Mouse (Mus musculus) liver, postnatal 0 days (tissue): ENCODE results near the gene Wwox. TPM values are rescaled to one million over a fixed set of nuclear protein-coding genes. Genes with fewer than 3 reads are reported as not detected.

Experiments used
- ATAC-seq: fragments of 200-750 bp; cut with Nextera tagmentation; 2 replicates; pipeline ENCODE4 v1.8.0; 2017; ENCODE audit warnings: mild to moderate bottlenecking, moderate library complexity
- DNase-seq: peaks from one replicate; pipeline ENCODE4 v3.0.0-alpha.2; 2016
- H3K27ac ChIP-seq: fragments of 300-500 bp; sonication (generic); 2 replicates; pipeline ENCODE4 v1.5.1; 2014; ENCODE audit warnings: antibody characterized with exemption, moderate library complexity, mild to moderate bottlenecking, low read depth
- H3K27me3 ChIP-seq: fragments of 300-500 bp; sonication (generic); 2 replicates; pipeline ENCODE4 v1.6.1; 2014; ENCODE audit warnings: low read length, control low read depth, mixed read lengths; ENCODE audit not compliant: insufficient read depth
- H3K36me3 ChIP-seq: fragments of 300-500 bp; sonication (generic); replicated peaks from 2 replicates; pipeline ENCODE4 v1.6.1; 2014; ENCODE audit warnings: mild to moderate bottlenecking, control low read depth, low read length, moderate library complexity, mixed read lengths; ENCODE audit not compliant: insufficient read depth
- H3K4me1 ChIP-seq: fragments of 300-500 bp; sonication (generic); 2 replicates; pipeline ENCODE4 v1.6.1; 2014; ENCODE audit warnings: antibody characterized with exemption, mild to moderate bottlenecking, control low read depth; ENCODE audit not compliant: insufficient read depth
- H3K4me2 ChIP-seq: fragments of 300-500 bp; sonication (generic); 2 replicates; pipeline ENCODE4 v1.6.1; 2014; ENCODE audit warnings: low read depth, mild to moderate bottlenecking, low read length, moderate library complexity, mixed read lengths
- H3K4me3 ChIP-seq: fragments of 300-500 bp; sonication (generic); 2 replicates; pipeline ENCODE4 v1.5.1; 2014; ENCODE audit warnings: low read depth, low read length
- H3K9ac ChIP-seq: fragments of 300-500 bp; sonication (generic); replicated peaks from 2 replicates; pipeline ENCODE4 v1.6.1; 2014; ENCODE audit warnings: mild to moderate bottlenecking, moderate library complexity
- H3K9me3 ChIP-seq: fragments of 300-500 bp; sonication (generic); 2 replicates; pipeline ENCODE4 v1.6.1; 2016; ENCODE audit warnings: mild to moderate bottlenecking, control low read depth, low read length, mixed read lengths
- CTCF ChIP-seq: sonication (generic); IDR thresholded peaks from 2 replicates; pipeline ENCODE4 v1.5.1; 2016; ENCODE audit warnings: antibody characterized with exemption, low read depth
- EP300 ChIP-seq: IDR thresholded peaks from 2 replicates; pipeline ENCODE4 v1.6.1; 2016; ENCODE audit warnings: antibody characterized with exemption, low read depth, mild to moderate bottlenecking
- WGBS: fragments of 180-500 bp; shearing (Covaris S2); extraction: QIAGEN DNeasy Blood & Tissue Kit; methylation state at CpG from one replicate; pipeline ENCODE4 v1.1.7; 2014; ENCODE audit not compliant: insufficient replicate concordance; 5-methylcytosine and 5-hydroxymethylcytosine counted together
- polyA plus RNA-seq: library from polyadenylated mRNA; unstranded; fragments of >200 nt; fragmentation: Nextera tagmentation; extraction: Ambion mirVana; gene quantifications from 2 replicates; pipeline ENCODE4 v1.2.1, GENCODE M21; 2015

The Wwox gene
- polyA plus RNA-seq, 1 experiment from 2014 or later, result 3.9 TPM

GRCm38 (mm10) chr8:115226781-115227583 lies 787.5 kb downstream of the Wwox start:
- H3K27ac ChIP-seq, result no peak overlapping the region
- no peak for DNase-seq
- H3K9me3 ChIP-seq, result no peaks in the 10 kb centered on the region
- H3K9ac ChIP-seq, result no peak overlapping the region
- H3K4me2 ChIP-seq, result no peak overlapping the region
- TF ChIP-seq CTCF (no peak), EP300 (no peak)
- H3K27me3 ChIP-seq, result no peaks in the 10 kb centered on the region
- no peak for ATAC-seq
- H3K36me3 ChIP-seq, result no peaks in the 10 kb centered on the region
- no peak overlapping the region for H3K4me3 ChIP-seq
- no peaks in the 10 kb centered on the region for H3K4me1 ChIP-seq
- WGBS, result 43% methylated on average over 20 of the region's 20 CpGs

DNA sequence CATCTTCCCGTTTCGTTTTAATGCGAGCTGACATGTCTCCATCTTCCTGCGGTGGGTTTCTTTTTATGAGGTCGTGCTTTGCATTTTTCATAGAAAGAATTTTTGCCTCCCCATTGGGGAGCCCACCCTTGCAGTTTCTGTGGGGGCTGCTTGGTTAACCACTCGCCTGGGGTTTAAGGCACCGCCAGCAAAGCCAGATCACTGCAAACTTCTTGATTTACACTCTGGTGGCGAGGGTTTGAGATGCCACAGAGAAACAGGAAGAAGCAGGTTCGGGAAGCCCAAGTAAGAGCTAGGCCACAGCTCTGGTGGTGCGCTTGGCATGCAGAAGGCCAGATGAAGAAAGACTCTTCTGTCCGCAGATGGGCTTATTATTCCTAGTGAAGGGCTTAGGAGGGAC lies 789.4 kb downstream of the Wwox start:
- no peak for TF ChIP-seq CTCF
- TF ChIP-seq EP300, result no peak

DNA sequence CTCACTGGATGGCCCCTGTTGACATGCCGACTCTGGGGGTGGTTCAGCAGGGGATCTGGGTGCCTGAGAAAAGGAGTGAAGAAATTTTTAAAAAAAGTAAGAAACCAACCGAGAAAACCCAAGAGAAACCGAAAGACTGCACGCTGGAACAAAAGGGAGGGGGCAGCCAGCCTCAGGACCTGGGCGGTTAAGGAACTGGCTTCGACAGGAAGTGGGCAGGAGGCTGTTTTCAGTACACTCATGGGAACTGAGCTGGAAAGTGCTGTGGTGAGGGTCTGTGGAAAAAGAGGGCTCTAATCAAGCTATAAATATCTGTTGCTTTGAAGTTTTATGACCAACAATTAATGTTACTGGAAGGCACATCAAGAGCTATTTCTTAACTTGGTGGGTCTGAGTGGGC lies 794.6 kb downstream of the Wwox start:
- H3K27me3 ChIP-seq, result no peaks in the 10 kb centered on the region
- no peaks in the 10 kb centered on the region for H3K9me3 ChIP-seq
- H3K4me1 ChIP-seq, result no peaks in the 10 kb centered on the region
- ATAC-seq (no peak), DNase-seq (peak; percentile 20)
- 0 out of 2 replicates have a peak overlapping the region, but pooled peaks have one; percentile 8 for H3K27ac ChIP-seq
- 0 out of 2 replicates have a peak overlapping the region, but pooled peaks have one; percentile 3 for H3K4me3 ChIP-seq
- 38% methylated on average over 6 of the region's 6 CpGs for WGBS
- TF ChIP-seq CTCF (no peak), EP300 (no peak)
- H3K9ac ChIP-seq, result no peak overlapping the region
- H3K4me2 ChIP-seq, result peak overlapping the region; percentile 31; the same call in 1 of the 2 replicates
- no peaks in the 10 kb centered on the region for H3K36me3 ChIP-seq

More for the DNA sequence above, 789.4 kb downstream of the Wwox start:
- H3K4me2 ChIP-seq, result no peak overlapping the region
- no peak overlapping the region for H3K9ac ChIP-seq
- no peaks in the 10 kb centered on the region for H3K4me1 ChIP-seq
- DNase-seq (no peak), ATAC-seq (no peak)
- no peak overlapping the region for H3K27ac ChIP-seq
- H3K4me3 ChIP-seq, result no peak overlapping the region
- H3K36me3 ChIP-seq, result no peaks in the 10 kb centered on the region
- H3K27me3 ChIP-seq, result no peaks in the 10 kb centered on the region
- H3K9me3 ChIP-seq, result no peaks in the 10 kb centered on the region
- 55% methylated on average over 11 of the region's 11 CpGs for WGBS

- Histone ChIP-seq H3K9me3 (no peaks in the 10 kb centered on the region), H3K9ac (no peak overlapping the region), H3K4me3 (no peak overlapping the region), H3K4me1 (no peaks in the 10 kb centered on the region), H3K27me3 (no peaks in the 10 kb centered on the region), H3K4me2 (no peak overlapping the region), H3K36me3 (no peaks in the 10 kb centered on the region), H3K27ac (no peak overlapping the region)
- 68% methylated on average over 9 of the region's 9 CpGs for WGBS
- DNase-seq, result no peak
- TF ChIP-seq CTCF, result no peak
- TF ChIP-seq EP300, result no peak
- ATAC-seq, result no peak
These were observed 798.1 kb downstream of the Wwox start for GRCm38 (mm10) chr8:115237596-115237995.

- H3K4me1 ChIP-seq, result no peaks in the 10 kb centered on the region
- H3K4me3 ChIP-seq, result no peak overlapping the region
- H3K27me3 ChIP-seq, result no peaks in the 10 kb centered on the region
- no peaks in the 10 kb centered on the region for H3K36me3 ChIP-seq
- no peak overlapping the region for H3K27ac ChIP-seq
- no peak for TF ChIP-seq EP300
- TF ChIP-seq CTCF, result no peak
- WGBS, result 81% methylated on average over 9 of the region's 9 CpGs
- DNase-seq (no peak), ATAC-seq (no peak)
- peaks cover 5% of the 10 kb centered on the region for H3K9me3 ChIP-seq
- H3K9ac ChIP-seq, result no peak overlapping the region
- no peak overlapping the region for H3K4me2 ChIP-seq
These were observed 804.1 kb downstream of the Wwox start for GRCm38 (mm10) chr8:115243465-115244027.

- TF ChIP-seq CTCF (no peak), EP300 (no peak)
- peak overlapping the region; percentile 22; the same call in 1 of the 2 replicates for H3K4me2 ChIP-seq
- WGBS, result 52% methylated on average over 22 of the region's 22 CpGs
- no peak overlapping the region for H3K9ac ChIP-seq
- H3K36me3 ChIP-seq, result no peaks in the 10 kb centered on the region
- DNase-seq (no peak), ATAC-seq (no peak)
- H3K27me3 ChIP-seq, result no peaks in the 10 kb centered on the region
- H3K27ac ChIP-seq, result no peak overlapping the region
- H3K4me1 ChIP-seq, result no peaks in the 10 kb centered on the region
- peaks cover 5% of the 10 kb centered on the region for H3K9me3 ChIP-seq
- no peak overlapping the region for H3K4me3 ChIP-seq
These were observed 810.4 kb downstream of the Wwox start for GRCm38 (mm10) chr8:115249688-115250366.
